Mouse (Mus musculus) intestine, postnatal 0 days (tissue): Measurements from ENCODE around the gene Defb25. TPM values are rescaled to one million over a fixed set of nuclear protein-coding genes. Genes with fewer than 3 reads are reported as not detected.

Experiments used
- ATAC-seq: fragments of 200-750 bp; cut with Nextera tagmentation; 2 replicates; pipeline ENCODE4 v1.8.0; 2017; ENCODE audit warnings: mild to moderate bottlenecking, moderate TSS enrichment, moderate library complexity
- H3K27ac ChIP-seq: fragments of 300-500 bp; sonication (generic); 2 replicates; pipeline ENCODE4 v1.5.1; 2014; ENCODE audit warnings: mild to moderate bottlenecking, low read depth, low read length, moderate library complexity
- H3K27me3 ChIP-seq: fragments of 300-500 bp; sonication (generic); replicated peaks from 2 replicates; pipeline ENCODE4 v1.6.1; 2014; ENCODE audit warnings: low read length, mixed read lengths; ENCODE audit not compliant: control insufficient read depth, insufficient read depth
- H3K36me3 ChIP-seq: fragments of 300-500 bp; sonication (generic); 2 replicates; pipeline ENCODE4 v1.6.1; 2014; ENCODE audit warnings: mild to moderate bottlenecking, moderate library complexity; ENCODE audit not compliant: control insufficient read depth, insufficient read depth
- H3K4me1 ChIP-seq: fragments of 300-500 bp; sonication (generic); replicated peaks from 2 replicates; pipeline ENCODE4 v1.6.1; 2014; ENCODE audit warnings: antibody characterized with exemption, low read length, mixed read lengths; ENCODE audit not compliant: control insufficient read depth, insufficient read depth
- H3K4me2 ChIP-seq: fragments of 300-500 bp; sonication (generic); replicated peaks from 2 replicates; pipeline ENCODE4 v1.6.1; 2014; ENCODE audit warnings: low read depth, mild to moderate bottlenecking, moderate library complexity
- H3K4me3 ChIP-seq: fragments of 300-500 bp; sonication (generic); 2 replicates; pipeline ENCODE4 v1.5.1; 2014; ENCODE audit warnings: low read depth, low read length
- H3K9ac ChIP-seq: fragments of 300-500 bp; sonication (generic); 2 replicates; pipeline ENCODE4 v1.6.1; 2014; ENCODE audit warnings: mild to moderate bottlenecking, low read depth, low read length
- H3K9me3 ChIP-seq: fragments of 300-500 bp; sonication (generic); 2 replicates; pipeline ENCODE4 v1.6.1; 2016; ENCODE audit warnings: mixed run types; ENCODE audit not compliant: control insufficient read depth
- CTCF ChIP-seq: sonication (generic); IDR thresholded peaks from 2 replicates; pipeline ENCODE4 v1.5.1; 2016; ENCODE audit warnings: low read depth, mild to moderate bottlenecking, control low read depth, antibody characterized with exemption, moderate library complexity
- WGBS: fragments of 180-500 bp; shearing (Covaris S2); extraction: QIAGEN DNeasy Blood & Tissue Kit; methylation state at CpG from one replicate; pipeline ENCODE4 v1.1.7; 2014; 5-methylcytosine and 5-hydroxymethylcytosine counted together
- polyA plus RNA-seq: library from polyadenylated mRNA; unstranded; fragments of >200 nt; fragmentation: Nextera tagmentation; extraction: Ambion mirVana; gene quantifications from 2 replicates; pipeline ENCODE4 v1.2.1, GENCODE M21; 2015

The Defb25 gene
- polyA plus RNA-seq, 1 experiment from 2014 or later = 0.72 TPM

- Histone ChIP-seq H3K4me3 (no peak overlapping the region), H3K9me3 (no peaks in the 10 kb centered on the region), H3K4me1 (no peaks in the 10 kb centered on the region), H3K27ac (no peak overlapping the region), H3K4me2 (no peak overlapping the region), H3K9ac (no peak overlapping the region), H3K36me3 (no peaks in the 10 kb centered on the region), H3K27me3 (no peaks in the 10 kb centered on the region)
- 58% methylated on average over 6 of the region's 6 CpGs for WGBS
- TF ChIP-seq CTCF = no peak
- ATAC-seq = no peak
Measured at GRCm38 (mm10) chr2:152607746-152608145, 15.1 kb downstream of the Defb25 start.

GRCm38 (mm10) chr2:152604057-152604456 lies 18.8 kb downstream of the Defb25 start, which contains the start of gene Defb36:
Gene Defb36 (plus strand): TSS chr2:152604327.
- Histone ChIP-seq H3K4me2 (no peak within 1 kb of the TSS), H3K27ac (no peak within 1 kb of the TSS), H3K4me1 (no peaks in the 10 kb centered on the region), H3K36me3 (no peaks in the 10 kb centered on the region), H3K9me3 (no peaks in the 10 kb centered on the region), H3K9ac (no peak within 1 kb of the TSS), H3K4me3 (no peak within 1 kb of the TSS), H3K27me3 (no peaks in the 10 kb centered on the region)
- peak; percentile 61 for ATAC-seq
- peak; percentile 71 for TF ChIP-seq CTCF
- 83% methylated on average over 15 of the region's 15 CpGs for WGBS

DNA sequence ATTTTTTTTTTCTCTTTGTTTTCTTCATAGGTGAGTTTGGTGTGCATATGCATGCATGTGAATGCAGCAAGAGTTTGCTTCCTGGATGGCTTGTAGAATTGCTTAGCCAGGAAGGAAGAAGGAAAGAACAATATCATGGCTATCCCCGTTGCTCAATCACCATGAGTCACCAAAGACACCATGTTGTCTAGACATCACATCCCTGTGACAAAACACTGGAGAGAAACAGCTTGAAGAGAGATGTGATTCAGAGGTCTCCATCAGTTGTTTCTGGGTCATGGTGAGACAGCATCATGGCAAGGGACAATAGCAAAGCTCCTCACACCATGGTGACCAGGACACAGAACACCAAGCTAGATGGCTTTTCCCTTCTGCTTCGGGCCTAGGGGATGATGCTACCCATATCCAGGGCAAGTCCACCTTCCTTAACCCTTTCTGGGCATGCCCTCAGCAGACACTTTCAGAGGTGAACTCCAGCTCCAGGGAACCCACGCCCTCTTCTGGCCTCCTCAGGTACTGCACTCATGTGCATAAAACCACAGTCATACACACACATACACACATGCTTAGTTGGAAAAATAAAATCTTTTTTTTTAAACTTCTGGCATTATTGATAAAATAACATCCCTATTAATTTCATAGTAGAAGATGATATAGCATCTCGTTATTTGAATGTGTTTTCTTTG lies 21.4 kb downstream of the Defb25 start:
- no peaks in the 10 kb centered on the region for H3K36me3 ChIP-seq
- TF ChIP-seq CTCF = peak; percentile 51
- 71% methylated on average over 4 of the region's 4 CpGs for WGBS
- no peaks in the 10 kb centered on the region for H3K27me3 ChIP-seq
- no peaks in the 10 kb centered on the region for H3K4me1 ChIP-seq
- no peak for ATAC-seq
- H3K27ac ChIP-seq = no peak overlapping the region
- no peak overlapping the region for H3K9ac ChIP-seq
- H3K4me2 ChIP-seq = no peak overlapping the region
- no peak overlapping the region for H3K4me3 ChIP-seq
- no peaks in the 10 kb centered on the region for H3K9me3 ChIP-seq

- TF ChIP-seq CTCF = no peak
- Histone ChIP-seq H3K27me3 (no peaks in the 10 kb centered on the region), H3K4me2 (no peak overlapping the region), H3K27ac (no peak overlapping the region), H3K4me1 (no peaks in the 10 kb centered on the region), H3K9me3 (no peaks in the 10 kb centered on the region), H3K36me3 (no peaks in the 10 kb centered on the region), H3K4me3 (no peak overlapping the region), H3K9ac (no peak overlapping the region)
- no peak for ATAC-seq
- WGBS = 76% methylated on average over 6 of the region's 6 CpGs
Measured at GRCm38 (mm10) chr2:152600076-152600475, 22.8 kb downstream of the Defb25 start.

DNA sequence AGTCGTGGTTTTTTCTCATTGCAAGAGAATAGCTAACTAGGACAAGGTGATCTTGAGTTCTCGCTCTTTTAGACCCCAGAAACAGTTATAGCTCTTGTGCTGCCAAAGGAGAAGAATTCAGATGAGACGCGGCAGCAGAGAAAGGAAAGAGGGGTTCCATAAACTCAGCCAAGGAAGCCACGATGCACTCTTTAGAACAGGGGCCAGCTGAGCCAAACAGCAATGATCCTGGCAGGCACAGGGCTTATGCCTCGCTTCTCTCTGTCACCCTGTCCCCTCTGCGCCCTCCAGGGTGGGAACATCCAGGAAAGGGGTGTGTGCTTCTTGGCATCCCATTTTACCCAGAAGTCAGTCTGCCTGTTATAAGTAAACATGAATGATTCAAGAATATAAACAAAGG lies 23.6 kb downstream of the Defb25 start, which contains the start of gene Defb45:
TSS of gene Defb45 (minus strand) at position 101 of the 400 bp plus-strand sequence.
- no peaks in the 10 kb centered on the region for H3K9me3 ChIP-seq
- TF ChIP-seq CTCF = no peak
- H3K27me3 ChIP-seq = no peaks in the 10 kb centered on the region
- no peaks in the 10 kb centered on the region for H3K36me3 ChIP-seq
- WGBS = 50% methylated on average over 7 of the region's 7 CpGs
- ATAC-seq = no peak
- no peak within 1 kb of the TSS for H3K27ac ChIP-seq
- H3K4me1 ChIP-seq = no peaks in the 10 kb centered on the region
- H3K4me3 ChIP-seq = no peak within 1 kb of the TSS
- H3K4me2 ChIP-seq = no peak within 1 kb of the TSS
- H3K9ac ChIP-seq = no peak within 1 kb of the TSS

DNA sequence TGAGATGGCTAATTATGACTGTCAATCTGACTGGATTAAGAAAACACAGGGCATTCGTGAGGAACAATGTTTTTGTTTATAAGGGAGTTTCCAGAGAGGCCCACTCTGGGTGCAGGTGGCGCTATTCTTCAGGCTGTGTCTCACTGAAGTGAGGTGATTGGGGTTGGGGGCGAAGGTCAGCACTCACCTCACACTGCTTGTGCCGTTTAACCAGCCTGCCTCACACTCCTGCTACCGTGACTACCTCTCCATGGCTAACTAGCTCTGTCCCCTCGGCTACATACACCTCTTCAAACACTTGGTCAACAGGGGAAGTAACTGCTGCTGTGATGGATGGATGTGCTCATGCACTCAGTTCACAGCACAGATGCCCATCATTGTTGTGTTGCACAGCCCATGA lies 33.8 kb downstream of the Defb25 start:
- Histone ChIP-seq H3K9ac (no peak overlapping the region), H3K9me3 (no peaks in the 10 kb centered on the region), H3K4me1 (no peaks in the 10 kb centered on the region), H3K27me3 (no peaks in the 10 kb centered on the region), H3K27ac (no peak overlapping the region), H3K4me2 (no peak overlapping the region), H3K36me3 (no peaks in the 10 kb centered on the region), H3K4me3 (no peak overlapping the region)
- WGBS = 29% methylated on average over 6 of the region's 6 CpGs
- ATAC-seq = peak; percentile 70
- TF ChIP-seq CTCF = peak; percentile 52
